Mouse (Mus musculus): ENCODE data around the gene Gm10271. TPM values are rescaled to one million over a fixed set of nuclear protein-coding genes. Genes with fewer than 3 reads are reported as not detected.

Gm10271 gene
- polyA plus RNA-seq, 1 experiment from 2014 or later, result not detected

GRCm38 (mm10) chr10:116908901-116909642 is 63.3 kb downstream of the Gm10271 start:
- Histone ChIP-seq H3K4me3 (replicated peaks; ENCODE audit: low read depth, low read length) (no peak overlapping the region), H3K27ac (replicated peaks; ENCODE audit: low read depth, low read length) (no peak overlapping the region), H3K4me1 (ENCODE audit: control insufficient read depth, insufficient read depth, low read length) (no peaks in the 10 kb centered on the region), H3K9ac (replicated peaks; ENCODE audit: low read length) (no peak overlapping the region), H3K27me3 (ENCODE audit: control insufficient read depth, insufficient read depth, low read length) (no peaks in the 10 kb centered on the region), H3K9me3 (ENCODE audit: control insufficient read depth, low read length) (no peaks in the 10 kb centered on the region), H3K36me3 (ENCODE audit: control insufficient read depth, insufficient read depth, low read length) (peaks cover 83% of the 10 kb centered on the region), H3K4me2 (ENCODE audit: low read length) (no peak overlapping the region)
- DNase-seq, result no peak
- WGBS, result 73% methylated on average over 15 of the region's 15 CpGs
- no peak for ATAC-seq (ENCODE audit: low FRiP score, low TSS enrichment)

Other genes starting within 250 kb of the Gm10271 start
- 0.14 TPM in 1 of 2 replicates, not detected in the other for gene Myrfl, start 75.7 kb downstream of the Gm10271 start, polyA plus RNA-seq (2014; fragmentation: Nextera tagmentation; extraction: Ambion mirVana)
- gene Rab3ip, start 21.8 kb downstream of the Gm10271 start, polyA plus RNA-seq (2014; fragmentation: Nextera tagmentation; extraction: Ambion mirVana), result 40.4 and 41.6 TPM in 2 replicates
- 0.12 TPM in 1 of 2 replicates, not detected in the other for gene Best3, start 13.7 kb upstream of the Gm10271 start, polyA plus RNA-seq (2014; fragmentation: Nextera tagmentation; extraction: Ambion mirVana)
- gene Lrrc10, start 72.7 kb upstream of the Gm10271 start, polyA plus RNA-seq (2014; fragmentation: Nextera tagmentation; extraction: Ambion mirVana), result not detected in 2 replicates
- gene Cct2, start 91.2 kb upstream of the Gm10271 start, polyA plus RNA-seq (2014; fragmentation: Nextera tagmentation; extraction: Ambion mirVana), result 255 and 277 TPM in 2 replicates
- 25.4 and 30.3 TPM in 2 replicates for gene Frs2, start 175.9 kb upstream of the Gm10271 start, polyA plus RNA-seq (2014; fragmentation: Nextera tagmentation; extraction: Ambion mirVana)

Measured in midbrain, embryonic 14.5 days (tissue).